Mouse (Mus musculus) embryonic fibroblast, embryonic 13.5 days (primary cell): ENCODE data around the gene Kcnh4.

ENCODE experiments used
- CTCF ChIP-seq: IDR thresholded peaks from 2 replicates; pipeline ENCODE4 v1.5.1; 2011; ENCODE audit warnings: mild to moderate bottlenecking, control low read depth, low read length, moderate library complexity, borderline replicate concordance; ENCODE audit not compliant: insufficient read depth
- POLR2A ChIP-seq: IDR thresholded peaks from 2 replicates; pipeline ENCODE4 v1.6.1; 2011; ENCODE audit warnings: low read depth, mild to moderate bottlenecking, control low read depth, low read length, moderate library complexity

GRCm38 (mm10) chr11:100795386-100795785, 35.6 kb upstream of the Kcnh4 start:
- no peak for TF ChIP-seq CTCF
- TF ChIP-seq POLR2A, result no peak
